Mouse (Mus musculus): ENCODE measurements around the gene Atxn10. TPM values are rescaled to one million over a fixed set of nuclear protein-coding genes. Genes with fewer than 3 reads are reported as not detected.

The Atxn10 gene
- 336 and 345 TPM in 2 replicates for polyA plus RNA-seq (2016; fragmentation: Nextera tagmentation; extraction: Ambion mirVana)

DNA sequence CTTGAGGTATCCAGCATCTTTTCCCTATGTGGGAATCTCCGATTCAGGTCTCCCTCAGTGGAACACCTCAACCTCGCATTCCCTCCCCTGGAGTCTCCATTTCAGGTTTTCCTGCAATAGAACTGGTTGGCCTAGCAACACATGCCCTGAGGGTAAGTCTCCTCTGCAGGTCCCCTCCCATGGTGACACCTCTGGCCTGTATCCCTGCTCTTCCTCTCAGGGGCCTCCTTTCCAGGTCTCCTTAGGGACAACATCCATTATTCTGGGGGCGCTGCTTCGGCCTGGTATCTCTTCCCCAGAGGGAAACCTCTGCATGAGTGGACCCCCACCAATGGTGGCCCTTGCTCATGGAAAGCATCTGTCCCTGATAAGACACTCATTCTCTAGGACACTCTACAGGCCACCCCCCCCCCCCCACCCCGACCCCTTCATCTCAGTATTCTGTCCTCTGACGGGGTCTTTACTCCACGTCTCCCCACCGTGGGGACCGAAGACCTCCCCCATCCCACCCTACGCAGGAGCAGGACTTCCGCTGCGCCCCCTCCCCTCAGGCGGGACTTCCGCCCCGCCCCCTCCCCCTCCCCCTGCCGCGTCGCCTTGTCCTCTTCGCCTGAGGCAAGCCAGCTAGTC, at the start of gene Atxn10:
Gene Atxn10 (plus strand): TSS at position 575 of the 630 bp plus-strand sequence.
- Histone ChIP-seq H3K4me3 (peak within 1 kb of the TSS; percentile 98), H3K27ac (peak within 1 kb of the TSS; percentile 97), H3K4me2 (replicated peaks) (peak within 1 kb of the TSS; percentile 77), H3K9ac (peak within 1 kb of the TSS; percentile 86), H3K27me3 (no peaks in the 10 kb centered on the region), H3K4me1 (peaks cover 5% of the 10 kb centered on the region), H3K36me3 (no peaks in the 10 kb centered on the region), H3K9me3 (no peaks in the 10 kb centered on the region)
- 7% methylated on average over 15 of the region's 19 CpGs for WGBS
- ATAC-seq (ENCODE audit: insufficient number of reproducible peaks, insufficient read depth, low FRiP score, low TSS enrichment), result peak; percentile 70

DNA sequence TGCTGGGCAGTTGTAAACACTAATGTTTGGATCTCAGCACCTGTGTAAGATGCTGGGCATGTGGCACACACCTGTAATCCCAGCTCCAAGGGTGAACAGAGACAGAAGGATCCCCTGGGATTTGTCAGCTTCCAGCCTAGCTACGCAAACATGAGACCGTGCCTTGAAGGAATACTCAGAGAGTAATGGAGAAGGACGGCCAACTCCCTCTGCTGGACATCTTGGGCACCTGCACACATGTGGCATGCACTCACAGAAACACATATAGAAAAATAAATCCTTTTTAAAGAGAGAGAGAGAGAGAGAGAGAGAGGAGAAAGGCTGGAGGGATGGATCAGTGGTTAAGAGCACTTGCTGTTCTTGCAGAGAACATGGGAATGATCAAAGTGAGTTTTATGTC, 41.4 kb upstream of the Atxn10 start:
- WGBS, result 73% methylated on average over 3 of the region's 3 CpGs
- Histone ChIP-seq H3K9me3 (no peaks in the 10 kb centered on the region), H3K4me1 (peaks cover 18% of the 10 kb centered on the region), H3K4me2 (replicated peaks) (no peak overlapping the region), H3K9ac (no peak overlapping the region), H3K27ac (no peak overlapping the region), H3K27me3 (no peaks in the 10 kb centered on the region), H3K4me3 (no peak overlapping the region), H3K36me3 (no peaks in the 10 kb centered on the region)
- no peak for ATAC-seq (ENCODE audit: insufficient number of reproducible peaks, insufficient read depth, low FRiP score, low TSS enrichment)

DNA sequence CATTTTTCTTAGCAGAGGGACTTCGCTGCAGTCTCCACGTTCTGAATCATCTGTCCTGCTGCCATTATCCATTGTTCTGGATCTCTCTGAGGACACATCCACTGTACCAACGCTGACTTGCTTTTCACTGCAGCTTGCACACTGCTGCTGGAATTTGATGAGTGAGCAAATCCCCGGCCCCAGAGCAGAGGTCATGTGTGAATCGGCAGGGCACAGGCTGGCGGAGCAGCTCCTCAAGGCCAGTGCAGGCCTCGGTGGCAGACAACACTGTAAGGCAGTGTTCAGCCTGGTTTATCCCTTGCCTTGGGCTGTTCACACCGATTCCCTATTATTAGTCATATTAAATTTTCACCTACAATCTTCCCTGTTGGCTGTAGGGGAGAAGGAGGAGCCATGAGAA, 40.5 kb upstream of the Atxn10 start:
- no peaks in the 10 kb centered on the region for H3K36me3 ChIP-seq
- 43% methylated on average over 8 of the region's 8 CpGs for WGBS
- peak overlapping the region; percentile 41 for H3K27ac ChIP-seq
- no peaks in the 10 kb centered on the region for H3K27me3 ChIP-seq
- peaks cover 18% of the 10 kb centered on the region for H3K4me1 ChIP-seq
- no peak overlapping the region for H3K9ac ChIP-seq
- no peak overlapping the region for H3K4me2 ChIP-seq (replicated peaks)
- H3K9me3 ChIP-seq, result no peaks in the 10 kb centered on the region
- H3K4me3 ChIP-seq, result no peak overlapping the region
- 0 out of 2 replicates have a peak, but pooled peaks have one; percentile 35 for ATAC-seq (ENCODE audit: insufficient number of reproducible peaks, insufficient read depth, low FRiP score, low TSS enrichment)

DNA sequence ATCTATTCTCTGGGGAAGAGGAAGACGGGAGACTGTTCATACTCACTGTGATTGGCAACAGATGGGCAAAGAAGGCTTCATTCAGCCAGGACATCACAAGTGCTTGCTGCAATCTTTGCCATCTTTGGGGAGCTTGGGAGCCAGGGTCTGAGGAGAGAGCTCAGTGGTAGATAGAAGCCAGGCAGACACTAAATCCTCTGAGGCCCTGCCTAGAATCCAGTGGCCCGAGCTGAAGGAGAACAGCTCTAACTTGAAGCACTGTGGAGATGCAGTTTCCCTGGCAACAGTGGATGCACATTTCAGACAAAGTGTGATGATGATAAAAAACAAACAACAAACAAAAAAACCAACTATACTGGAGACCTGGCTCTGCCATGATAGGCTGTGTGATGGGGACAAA, 40.1 kb upstream of the Atxn10 start:
- H3K36me3 ChIP-seq, result no peaks in the 10 kb centered on the region
- H3K9me3 ChIP-seq, result no peaks in the 10 kb centered on the region
- ATAC-seq (ENCODE audit: insufficient number of reproducible peaks, insufficient read depth, low FRiP score, low TSS enrichment), result no peak
- peaks cover 18% of the 10 kb centered on the region for H3K4me1 ChIP-seq
- H3K4me3 ChIP-seq, result no peak overlapping the region
- no peaks in the 10 kb centered on the region for H3K27me3 ChIP-seq
- H3K4me2 ChIP-seq (replicated peaks), result no peak overlapping the region
- H3K9ac ChIP-seq, result no peak overlapping the region
- WGBS, result 39% methylated on average over 2 of the region's 2 CpGs
- H3K27ac ChIP-seq, result peak overlapping the region; percentile 41

DNA sequence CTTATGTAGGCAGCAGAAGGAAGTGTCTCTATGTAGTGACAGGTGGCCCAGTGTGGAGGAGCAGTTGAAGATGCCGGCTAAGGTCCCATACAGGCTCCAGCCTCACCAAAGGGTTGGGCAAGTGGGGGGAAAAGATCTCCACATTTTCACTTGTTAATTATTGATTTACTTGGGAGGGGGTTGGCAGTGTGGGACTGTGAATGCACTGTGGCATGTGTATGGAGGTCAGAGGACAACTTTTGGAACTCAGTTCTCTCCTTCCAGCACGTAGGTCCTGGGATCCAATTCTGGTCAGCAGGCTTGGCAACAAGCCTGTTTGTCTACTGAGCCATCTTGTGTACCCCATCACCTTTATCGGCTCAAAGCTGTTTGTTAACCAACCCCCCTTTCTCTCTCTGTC, 39.5 kb upstream of the Atxn10 start:
- Histone ChIP-seq H3K9ac (no peak overlapping the region), H3K4me2 (replicated peaks) (no peak overlapping the region), H3K4me3 (no peak overlapping the region), H3K27ac (no peak overlapping the region; the same call in 1 of the 2 replicates), H3K9me3 (no peaks in the 10 kb centered on the region), H3K4me1 (peaks cover 18% of the 10 kb centered on the region), H3K27me3 (no peaks in the 10 kb centered on the region), H3K36me3 (no peaks in the 10 kb centered on the region)
- ATAC-seq (ENCODE audit: insufficient number of reproducible peaks, insufficient read depth, low FRiP score, low TSS enrichment), result no peak
- 87% methylated on average over 3 of the region's 3 CpGs for WGBS

DNA sequence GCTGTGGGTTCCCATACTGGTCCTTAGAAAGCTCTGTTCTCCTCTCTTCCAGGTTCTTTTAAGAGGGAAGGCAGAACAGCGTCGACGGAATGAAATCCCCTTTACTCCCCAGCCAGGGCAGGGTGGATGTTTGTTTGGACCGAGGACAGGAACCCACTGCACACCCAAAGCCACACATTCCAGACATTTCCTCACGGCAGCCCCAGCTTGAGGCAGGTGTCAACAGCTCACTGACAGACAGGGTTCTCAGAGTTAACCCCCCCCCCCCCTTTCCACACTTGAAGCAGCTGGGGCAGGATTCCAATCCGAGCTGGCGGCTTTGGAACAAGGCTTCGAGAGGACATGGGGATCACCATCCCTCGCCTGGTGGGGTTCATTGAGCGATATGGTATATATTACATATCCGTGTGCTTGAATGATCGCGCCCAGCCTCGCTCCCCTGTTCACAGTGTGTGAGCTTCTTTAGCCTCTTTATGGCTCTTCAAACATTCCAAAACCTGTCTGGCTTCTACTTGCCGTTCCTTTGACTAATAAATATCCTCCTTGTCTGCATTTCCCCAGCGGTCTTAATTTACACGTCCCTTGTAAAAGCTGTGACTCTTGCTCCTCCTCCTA, 37.8 kb upstream of the Atxn10 start:
- Histone ChIP-seq H3K36me3 (no peaks in the 10 kb centered on the region), H3K9me3 (no peaks in the 10 kb centered on the region), H3K27ac (peak overlapping the region; percentile 30; the same call in 1 of the 2 replicates), H3K4me1 (peaks cover 18% of the 10 kb centered on the region), H3K27me3 (no peaks in the 10 kb centered on the region), H3K4me3 (no peak overlapping the region), H3K9ac (no peak overlapping the region), H3K4me2 (replicated peaks) (0 out of 2 replicates have a peak overlapping the region, but pooled peaks have one; percentile 9)
- ATAC-seq (ENCODE audit: insufficient number of reproducible peaks, insufficient read depth, low FRiP score, low TSS enrichment), result 0 out of 2 replicates have a peak, but pooled peaks have one; percentile 52
- WGBS, result 50% methylated on average over 17 of the region's 17 CpGs

DNA sequence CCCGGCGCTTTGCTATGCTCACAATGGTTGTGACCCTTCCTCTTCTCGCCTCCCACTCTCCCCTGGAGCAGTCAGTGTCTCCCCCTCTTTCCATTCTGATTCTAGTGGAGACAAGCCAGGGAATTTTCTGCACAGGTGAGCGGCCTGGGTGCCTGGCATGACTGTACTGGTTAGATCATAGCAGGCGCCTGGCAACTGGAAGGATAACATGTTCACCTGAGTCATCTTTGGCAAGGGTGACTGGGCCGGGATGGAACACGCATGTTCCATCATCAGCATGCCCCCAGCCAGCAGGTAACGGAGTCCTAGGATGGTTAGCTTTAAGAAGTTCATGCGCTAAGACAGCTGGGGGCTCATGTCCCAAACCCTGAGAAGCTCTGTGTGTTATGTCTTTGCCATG, 37.1 kb upstream of the Atxn10 start:
- H3K27ac ChIP-seq, result no peak overlapping the region
- no peak overlapping the region for H3K4me3 ChIP-seq
- H3K27me3 ChIP-seq, result no peaks in the 10 kb centered on the region
- WGBS, result 85% methylated on average over 9 of the region's 9 CpGs
- H3K4me2 ChIP-seq (replicated peaks), result no peak overlapping the region
- H3K36me3 ChIP-seq, result no peaks in the 10 kb centered on the region
- ATAC-seq (ENCODE audit: insufficient number of reproducible peaks, insufficient read depth, low FRiP score, low TSS enrichment), result no peak
- H3K9ac ChIP-seq, result no peak overlapping the region
- H3K4me1 ChIP-seq, result peaks cover 18% of the 10 kb centered on the region
- H3K9me3 ChIP-seq, result 0 out of 2 replicates have a peak, but pooled peaks cover under 1% of the 10 kb centered on the region

DNA sequence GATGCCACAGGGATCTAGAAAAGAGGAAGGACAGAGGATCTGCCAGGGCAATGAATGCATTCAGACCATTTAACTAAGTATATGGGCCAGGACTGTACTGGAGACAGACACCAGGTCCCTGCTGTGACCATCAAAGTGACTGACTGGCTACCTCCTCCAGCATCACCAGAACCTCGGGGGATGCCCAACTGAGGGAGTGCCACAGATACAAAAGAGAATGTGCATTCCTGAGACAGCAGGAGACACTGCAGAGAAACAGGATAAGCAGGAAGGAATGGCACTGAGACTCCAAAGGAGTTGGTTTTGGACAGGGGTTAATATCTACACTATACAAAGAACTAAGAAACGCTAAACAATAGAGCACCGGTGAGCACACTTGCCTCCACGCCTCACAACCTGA, 32.8 kb upstream of the Atxn10 start:
- no peaks in the 10 kb centered on the region for H3K27me3 ChIP-seq
- H3K36me3 ChIP-seq, result no peaks in the 10 kb centered on the region
- no peak overlapping the region for H3K4me2 ChIP-seq (replicated peaks)
- H3K4me1 ChIP-seq, result peaks cover 2% of the 10 kb centered on the region; the same call in 1 of the 2 replicates
- 73% methylated on average over 4 of the region's 4 CpGs for WGBS
- no peak overlapping the region for H3K27ac ChIP-seq
- 0 out of 2 replicates have a peak, but pooled peaks cover 2% of the 10 kb centered on the region for H3K9me3 ChIP-seq
- no peak overlapping the region for H3K9ac ChIP-seq
- no peak overlapping the region for H3K4me3 ChIP-seq
- ATAC-seq (ENCODE audit: insufficient number of reproducible peaks, insufficient read depth, low FRiP score, low TSS enrichment), result no peak

DNA sequence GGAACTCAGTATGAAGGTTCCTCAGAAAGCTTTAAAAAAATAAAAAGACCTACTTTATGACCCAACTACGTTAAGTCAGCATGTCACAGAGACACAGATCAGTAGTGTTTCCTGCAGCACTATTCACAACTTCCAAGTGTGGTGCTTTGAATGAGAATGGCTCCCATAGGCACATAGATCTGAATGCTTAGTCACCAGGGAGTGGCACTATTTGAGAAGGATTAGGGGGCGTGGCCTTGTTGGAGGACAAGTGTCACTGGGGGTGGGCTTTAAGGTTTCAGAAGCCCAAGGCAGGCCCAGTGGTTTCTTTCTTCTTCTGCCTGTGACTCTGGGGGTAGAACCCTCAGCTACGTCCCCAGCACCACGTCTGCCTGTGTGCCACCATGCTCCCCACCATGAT, 32.1 kb upstream of the Atxn10 start:
- Histone ChIP-seq H3K9me3 (0 out of 2 replicates have a peak, but pooled peaks cover 2% of the 10 kb centered on the region), H3K4me2 (replicated peaks) (no peak overlapping the region), H3K27ac (no peak overlapping the region), H3K27me3 (no peaks in the 10 kb centered on the region), H3K4me3 (no peak overlapping the region), H3K4me1 (no peaks in the 10 kb centered on the region), H3K36me3 (no peaks in the 10 kb centered on the region), H3K9ac (no peak overlapping the region)
- 88% methylated on average over 4 of the region's 4 CpGs for WGBS
- ATAC-seq (ENCODE audit: insufficient number of reproducible peaks, insufficient read depth, low FRiP score, low TSS enrichment), result no peak

DNA sequence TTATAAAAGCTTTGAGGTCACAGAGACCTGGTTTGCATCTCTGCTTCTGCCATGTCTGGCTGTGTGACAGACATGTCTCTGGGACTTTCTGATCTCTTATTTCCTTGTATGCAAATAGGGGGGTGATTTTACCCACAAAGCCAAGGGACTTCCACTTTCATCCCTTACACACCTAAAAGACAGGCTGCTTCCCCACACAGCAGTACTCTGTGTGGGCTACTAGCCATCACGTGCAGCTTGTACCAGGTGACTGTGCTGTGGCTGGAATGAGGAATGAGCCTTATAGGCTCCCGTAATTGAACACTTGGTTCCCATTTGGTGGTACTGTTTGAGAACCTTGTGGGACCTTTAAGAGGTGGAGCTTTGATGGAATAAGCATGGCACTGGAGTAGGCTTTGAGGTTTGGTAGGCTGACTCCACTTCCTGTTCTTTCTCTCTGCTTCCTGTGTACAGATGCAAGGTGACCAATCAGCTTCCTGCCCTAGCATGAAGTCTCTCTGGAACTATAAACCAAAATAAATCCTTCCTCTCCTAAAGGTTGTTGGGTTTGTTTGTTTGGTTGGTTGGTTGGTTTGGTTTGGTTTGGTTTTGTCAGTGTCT, 28.9 kb upstream of the Atxn10 start:
- WGBS, result 92% methylated on average over 2 of the region's 2 CpGs
- H3K27me3 ChIP-seq, result no peaks in the 10 kb centered on the region; the same call in 1 of the 2 replicates
- no peak overlapping the region for H3K27ac ChIP-seq
- no peaks in the 10 kb centered on the region for H3K36me3 ChIP-seq
- H3K4me1 ChIP-seq, result no peaks in the 10 kb centered on the region
- H3K9ac ChIP-seq, result no peak overlapping the region
- H3K4me3 ChIP-seq, result no peak overlapping the region
- 0 out of 2 replicates have a peak, but pooled peaks cover 2% of the 10 kb centered on the region for H3K9me3 ChIP-seq
- ATAC-seq (ENCODE audit: insufficient number of reproducible peaks, insufficient read depth, low FRiP score, low TSS enrichment), result no peak
- H3K4me2 ChIP-seq (replicated peaks), result no peak overlapping the region

DNA sequence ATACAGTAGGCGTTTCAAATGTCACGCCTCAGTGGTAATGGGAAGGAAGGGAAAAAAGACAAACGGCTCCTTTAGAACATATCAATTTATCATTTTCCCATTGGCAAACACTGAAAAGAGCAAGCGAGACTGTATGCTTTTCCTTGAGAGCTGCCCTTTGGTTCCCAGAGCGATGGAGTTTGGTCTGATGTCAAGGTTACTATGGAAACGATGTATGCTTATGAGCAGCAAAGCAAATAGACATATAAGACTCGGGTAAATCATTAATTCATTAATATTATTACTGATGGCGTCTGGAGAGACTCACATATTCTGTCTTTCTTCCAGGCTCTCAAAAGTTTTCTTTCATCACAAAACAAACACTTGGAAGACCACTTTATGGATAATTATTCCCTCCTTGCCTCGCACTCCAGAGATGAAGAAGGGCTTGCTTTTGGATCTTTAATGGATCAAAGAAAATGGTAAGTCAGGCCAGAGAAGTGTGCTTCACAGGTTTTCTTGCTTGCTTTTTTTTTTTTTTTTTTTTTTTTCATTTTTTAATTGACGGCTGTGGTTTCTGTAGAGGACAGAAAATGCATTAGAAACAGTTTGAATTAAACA, 24.9 kb upstream of the Atxn10 start:
- 73% methylated on average over 10 of the region's 10 CpGs for WGBS
- H3K27me3 ChIP-seq, result peaks cover 3% of the 10 kb centered on the region; the same call in 1 of the 2 replicates
- H3K4me2 ChIP-seq (replicated peaks), result no peak overlapping the region
- H3K4me3 ChIP-seq, result no peak overlapping the region
- ATAC-seq (ENCODE audit: insufficient number of reproducible peaks, insufficient read depth, low FRiP score, low TSS enrichment), result no peak
- H3K9me3 ChIP-seq, result no peaks in the 10 kb centered on the region
- H3K4me1 ChIP-seq, result no peaks in the 10 kb centered on the region
- no peaks in the 10 kb centered on the region for H3K36me3 ChIP-seq
- no peak overlapping the region for H3K27ac ChIP-seq
- no peak overlapping the region for H3K9ac ChIP-seq
